Mouse (Mus musculus) gastrocnemius, adult 2 months (tissue): ENCODE results near the gene Lrrc2. TPM values are rescaled to one million over a fixed set of nuclear protein-coding genes. Genes with fewer than 3 reads are reported as not detected.

Experiments
- DNase-seq: peaks from one replicate; pipeline ENCODE4 v3.0.0; 2022
- H3K27ac ChIP-seq: fragments of 200-600 bp; 2 replicates; pipeline ENCODE4 v1.8.1; 2022; ENCODE audit warnings: mild to moderate bottlenecking
- H3K4me3 ChIP-seq: fragments of 200-600 bp; 2 replicates; pipeline ENCODE4 v1.8.1; 2022; ENCODE audit warnings: mild to moderate bottlenecking, moderate library complexity
- CTCF ChIP-seq: fragments of 200-600 bp; IDR thresholded peaks from 2 replicates; pipeline ENCODE4 v1.8.1; 2022; ENCODE audit warnings: antibody characterized with exemption, mild to moderate bottlenecking, moderate library complexity
- intact Hi-C: fragments of 180-260 bp; cut with DNase I; formaldehyde crosslinking; loops from one replicate; pipeline ENCODE4 v1.15.1; 2025
- total RNA-seq, 2 experiments: library from RNA; stranded (reverse); gene quantifications; 2 replicates each; pipeline ENCODE4 v1.2.3; 2021

Gene Lrrc2
- total RNA-seq, 2 experiments from 2014 or later, result 75.0 to 80.8 TPM

GRCm38 (mm10) chr9:110952931-110953549, 1.7 kb downstream of the Lrrc2 start:
- no peak for TF ChIP-seq CTCF
- DNase-seq, result no peak
- peak overlapping the region; percentile 78 for H3K4me3 ChIP-seq
- intact Hi-C loops, result loop anchor here (5.0 kb wide), 1 partner anchor 71 kb away; the partner anchor contains the start of gene Tmie
- H3K27ac ChIP-seq, result peak overlapping the region; percentile 95

DNA sequence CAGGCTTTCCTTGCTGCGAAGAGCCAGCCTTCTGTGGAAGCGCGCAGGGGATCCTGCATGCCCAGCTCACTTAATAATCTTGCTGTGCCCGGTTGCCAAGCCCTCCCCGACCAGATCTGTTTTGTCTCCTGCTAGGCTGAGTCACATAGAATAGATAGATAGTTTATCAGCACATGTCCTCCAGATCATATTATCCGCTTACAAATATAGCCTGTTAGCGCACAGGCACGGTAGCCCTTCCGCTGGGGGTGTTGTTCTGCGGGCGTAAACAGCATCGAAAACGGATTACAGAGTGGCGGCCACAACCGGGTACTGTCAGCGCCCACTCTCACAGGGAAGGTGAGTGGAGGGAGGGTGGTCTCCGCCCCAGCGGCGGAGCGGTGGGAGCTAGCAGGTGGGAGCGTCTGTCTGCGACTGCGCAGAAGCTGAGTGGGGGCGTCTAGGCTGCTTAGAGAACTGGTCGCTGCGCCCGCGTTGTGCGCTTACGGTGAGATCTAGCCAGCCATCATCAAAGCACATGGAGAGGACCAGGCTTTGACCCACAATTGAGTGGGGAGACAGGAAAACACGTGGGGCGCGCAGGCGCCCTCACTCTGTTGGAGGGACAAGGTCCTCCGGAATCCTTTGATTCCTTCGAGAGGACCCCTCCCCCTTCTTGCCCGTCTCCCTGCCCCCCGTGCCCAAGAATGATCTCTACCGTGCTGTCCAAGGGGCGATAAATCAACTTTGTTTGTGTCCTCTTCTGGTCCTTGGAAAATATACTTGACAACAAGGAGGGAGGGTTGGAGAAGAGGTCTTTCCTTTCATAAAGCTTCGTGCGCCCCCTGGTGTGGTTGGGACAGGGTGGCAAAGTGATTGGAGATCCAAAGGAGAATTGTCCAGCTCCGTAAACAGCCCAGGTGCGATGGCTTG, 2.5 kb downstream of the Lrrc2 start:
- peak; percentile 86 for DNase-seq
- intact Hi-C loops, result loop anchor here (2.0 to 5.0 kb wide), 2 partner anchors 31 to 72 kb away; partner anchors contain the start of gene Tmie
- peak overlapping the region; percentile 95 for H3K27ac ChIP-seq
- TF ChIP-seq CTCF, result peak; percentile 78
- peak overlapping the region; percentile 78 for H3K4me3 ChIP-seq

DNA sequence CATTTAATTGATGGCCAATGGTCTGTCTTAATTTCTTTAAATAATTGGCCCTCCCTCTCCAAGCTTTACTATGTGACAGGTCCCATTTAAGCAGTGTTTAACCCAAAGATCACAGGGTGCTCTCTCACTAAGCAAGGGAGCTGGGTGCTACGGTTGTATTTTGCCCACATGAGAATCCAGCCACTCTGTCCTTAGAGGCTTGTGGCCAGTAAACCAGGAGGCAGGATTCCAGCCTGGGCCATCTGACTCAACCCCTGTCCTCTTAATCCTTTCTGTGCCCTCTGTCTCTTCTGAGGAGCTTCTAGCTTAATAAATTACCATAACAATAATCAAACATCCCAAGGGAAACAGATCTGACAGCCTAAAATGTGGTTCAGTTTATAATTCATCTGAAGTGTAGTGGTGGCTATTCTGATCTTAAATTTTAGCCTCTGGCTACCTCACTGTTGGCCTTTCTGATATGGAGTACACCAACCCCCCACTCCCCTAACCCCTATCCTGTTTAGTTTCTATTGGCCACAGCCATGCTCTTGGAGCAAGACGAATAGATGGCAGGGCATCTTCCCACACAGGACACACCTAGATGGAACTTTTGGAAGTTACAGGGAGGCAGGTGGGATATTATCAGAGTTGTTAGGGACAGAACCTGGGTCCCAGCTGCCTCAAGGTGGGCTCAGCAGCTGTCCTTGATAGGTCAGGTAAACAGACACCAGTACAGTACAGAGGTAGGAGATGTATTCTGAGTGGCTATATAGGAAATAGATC, 3.5 kb downstream of the Lrrc2 start:
- Histone ChIP-seq H3K27ac (peak overlapping the region; percentile 95), H3K4me3 (peak overlapping the region; percentile 78)
- DNase-seq, result peak; percentile 43
- intact Hi-C loops, result loop anchor here (2.0 to 5.0 kb wide), 2 partner anchors 32 to 73 kb away; partner anchors contain the start of gene Tmie
- no peak for TF ChIP-seq CTCF

- peak; percentile 36 for DNase-seq
- peak overlapping the region; percentile 95 for H3K27ac ChIP-seq
- TF ChIP-seq CTCF, result no peak
- intact Hi-C loops, result loop anchor here (2.0 kb wide), 1 partner anchor 33 kb away; no protein-coding TSS in a partner anchor
- peak overlapping the region; percentile 78 for H3K4me3 ChIP-seq
Observed at GRCm38 (mm10) chr9:110955962-110956361, 4.6 kb downstream of the Lrrc2 start.

GRCm38 (mm10) chr9:110959669-110960068, 8.3 kb downstream of the Lrrc2 start:
- no peak for TF ChIP-seq CTCF
- intact Hi-C loops, result loop anchor here (10.0 kb wide), 1 partner anchor 305 kb away; no protein-coding TSS in a partner anchor
- Histone ChIP-seq H3K4me3 (no peak overlapping the region), H3K27ac (no peak overlapping the region)
- DNase-seq, result no peak

DNA sequence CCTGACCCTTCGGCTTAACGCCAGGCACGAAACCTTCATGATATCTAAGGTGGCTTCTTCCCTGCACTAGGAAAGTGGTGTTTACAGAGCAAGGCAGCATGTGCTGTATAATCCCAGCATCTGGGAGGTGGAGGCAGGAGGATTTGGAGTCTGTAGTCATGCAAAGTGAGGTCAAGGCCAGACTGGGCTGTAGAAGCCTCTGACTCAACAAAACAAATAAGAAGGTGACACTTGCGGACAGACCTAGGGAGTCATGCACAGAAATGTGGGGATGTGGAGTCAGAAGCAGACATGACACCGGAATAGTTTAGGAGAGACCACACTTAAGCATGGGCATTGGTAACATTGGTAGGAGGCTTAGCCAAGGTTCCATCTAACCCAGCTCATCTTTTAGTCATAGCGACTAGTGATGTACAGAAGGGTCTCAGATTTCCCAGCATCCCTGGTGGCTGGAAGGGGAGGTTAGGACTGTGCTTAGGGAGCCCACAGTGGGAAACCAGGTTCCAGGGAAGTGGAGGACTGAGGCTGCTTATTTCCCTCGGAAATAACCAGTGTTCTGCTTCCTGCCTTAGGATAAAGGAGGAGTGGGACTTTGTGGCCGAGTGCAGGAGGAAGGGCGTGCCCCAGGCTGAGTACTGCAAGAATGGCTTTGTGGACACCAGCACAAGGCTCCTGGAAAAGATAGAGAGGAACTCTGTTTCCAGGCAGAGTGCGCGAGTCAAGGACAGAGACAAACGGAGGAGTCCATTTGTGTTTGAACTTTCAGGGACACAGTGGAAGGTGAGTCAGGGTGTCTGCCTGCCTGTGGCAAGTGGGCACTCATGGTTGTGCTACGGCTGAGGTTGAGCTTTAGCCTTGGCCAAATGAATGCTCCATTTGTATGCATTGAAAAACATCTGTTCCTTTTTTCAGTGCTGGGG, 9.1 kb downstream of the Lrrc2 start:
- Histone ChIP-seq H3K4me3 (no peak overlapping the region), H3K27ac (no peak overlapping the region)
- TF ChIP-seq CTCF, result no peak
- no peak for DNase-seq
- intact Hi-C loops, result loop anchor here (10.0 kb wide), 1 partner anchor 304 kb away; no protein-coding TSS in a partner anchor

GRCm38 (mm10) chr9:110961386-110961785, 10.0 kb downstream of the Lrrc2 start:
- H3K27ac ChIP-seq, result no peak overlapping the region
- no peak for DNase-seq
- intact Hi-C loops, result loop anchor here (10.0 kb wide), 1 partner anchor 303 kb away; no protein-coding TSS in a partner anchor
- H3K4me3 ChIP-seq, result no peak overlapping the region
- no peak for TF ChIP-seq CTCF

- intact Hi-C loops, result loop anchor here (10.0 kb wide), 1 partner anchor 301 kb away; no protein-coding TSS in a partner anchor
- TF ChIP-seq CTCF, result no peak
- DNase-seq, result peak; percentile 40
- H3K27ac ChIP-seq, result no peak overlapping the region
- no peak overlapping the region for H3K4me3 ChIP-seq
Observed at GRCm38 (mm10) chr9:110963566-110964115, 12.3 kb downstream of the Lrrc2 start.

- H3K27ac ChIP-seq, result no peak overlapping the region
- DNase-seq, result no peak
- intact Hi-C loops, result loop anchor here (10.0 kb wide), 1 partner anchor 300 kb away; no protein-coding TSS in a partner anchor
- TF ChIP-seq CTCF, result no peak
- H3K4me3 ChIP-seq, result no peak overlapping the region
Observed at GRCm38 (mm10) chr9:110965062-110965909, 13.9 kb downstream of the Lrrc2 start.

DNA sequence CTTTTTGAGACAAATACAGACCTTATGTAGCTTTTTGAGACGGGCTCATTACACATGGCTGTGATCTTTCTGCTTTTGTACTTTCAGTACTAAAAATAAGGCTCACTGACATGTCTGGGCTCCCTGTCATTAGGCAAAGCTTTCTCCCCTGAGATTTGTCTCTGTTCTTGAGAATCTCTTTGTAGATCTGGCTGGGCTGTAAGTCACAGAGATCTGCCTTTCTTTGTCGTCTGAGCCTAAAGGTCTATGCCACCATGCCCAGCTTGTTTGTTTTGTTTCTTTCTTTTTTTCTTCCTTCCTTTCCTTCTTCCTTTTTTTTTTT, 14.5 kb downstream of the Lrrc2 start:
- intact Hi-C loops, result loop anchor here (10.0 kb wide), 1 partner anchor 299 kb away; no protein-coding TSS in a partner anchor
- no peak overlapping the region for H3K4me3 ChIP-seq
- no peak for DNase-seq
- no peak for TF ChIP-seq CTCF
- H3K27ac ChIP-seq, result no peak overlapping the region
